Mouse (Mus musculus): ENCODE data around the gene Mif.
"Not testable (repeated sequence)": the region's sequence is repeated elsewhere in the genome, so short reads cannot be mapped to it uniquely, and the experiment has no call there.

Mif gene

DNA sequence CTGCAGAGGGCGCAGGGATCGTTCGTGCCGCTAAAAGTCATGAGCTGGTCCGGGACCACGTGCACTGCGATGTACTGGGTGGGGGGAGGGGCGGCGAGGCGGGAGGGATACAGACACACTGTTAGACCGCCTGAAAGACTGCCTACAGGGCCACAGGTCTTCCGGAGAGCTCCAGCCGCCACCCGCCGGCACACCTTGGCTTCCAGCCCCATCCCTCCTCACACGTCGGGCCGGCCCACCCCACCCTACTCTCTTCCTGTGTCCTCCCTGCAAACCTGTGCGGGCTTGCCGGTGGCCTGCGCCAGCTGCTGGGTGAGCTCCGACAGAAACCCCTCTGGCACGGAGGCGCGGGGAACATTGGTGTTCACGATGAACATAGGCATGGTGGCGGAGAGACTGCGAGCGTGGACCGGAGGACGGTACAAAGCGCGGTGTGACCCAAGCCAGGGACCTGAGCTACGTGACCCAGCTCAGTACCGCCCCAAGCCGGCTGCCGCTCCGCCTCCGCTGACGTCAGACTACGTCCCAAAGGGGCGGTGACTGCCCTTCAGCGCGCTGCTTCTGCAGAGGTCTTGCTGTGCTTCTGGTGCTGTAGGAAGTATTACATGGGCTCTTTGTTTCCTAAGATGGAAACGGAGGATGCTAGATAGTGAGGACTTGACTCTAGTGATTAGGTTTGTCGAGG lies at the start of gene Mif:
Gene Mif (minus strand): TSS at position 455 of the 685 bp plus-strand sequence.
- DNase-seq (ENCODE audit: low spot score): peak; percentile 84

DNA sequence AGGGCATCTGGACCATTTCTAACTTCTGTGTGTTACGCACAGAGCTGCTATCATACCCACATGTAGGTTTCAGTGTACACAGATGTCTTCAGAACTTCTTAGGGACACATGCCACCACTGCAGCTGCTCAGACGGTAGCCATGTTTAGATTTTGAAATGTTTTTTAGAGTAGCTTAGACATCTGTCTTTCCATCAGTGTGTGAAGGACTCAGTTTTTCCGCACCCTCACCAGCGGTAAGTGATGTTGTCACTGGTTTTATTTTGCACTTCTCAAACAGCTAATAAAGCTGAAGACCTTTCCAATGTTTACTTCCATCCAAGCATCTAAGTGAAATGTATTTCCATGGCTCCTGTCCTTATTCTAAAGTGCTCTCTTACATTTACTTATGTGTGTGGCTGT lies 46.8 kb upstream of the Mif start:
- no peak for DNase-seq (ENCODE audit: low spot score)

GRCm38 (mm10) chr10:75904391-75904790 lies 44.4 kb upstream of the Mif start:
- no peak for DNase-seq (ENCODE audit: low spot score)

GRCm38 (mm10) chr10:75898846-75899245 lies 38.8 kb upstream of the Mif start:
- peak; percentile 51 for DNase-seq (ENCODE audit: low spot score)

- no peak for DNase-seq (ENCODE audit: low spot score)
Measured at GRCm38 (mm10) chr10:75898039-75898564, 38.1 kb upstream of the Mif start.

DNA sequence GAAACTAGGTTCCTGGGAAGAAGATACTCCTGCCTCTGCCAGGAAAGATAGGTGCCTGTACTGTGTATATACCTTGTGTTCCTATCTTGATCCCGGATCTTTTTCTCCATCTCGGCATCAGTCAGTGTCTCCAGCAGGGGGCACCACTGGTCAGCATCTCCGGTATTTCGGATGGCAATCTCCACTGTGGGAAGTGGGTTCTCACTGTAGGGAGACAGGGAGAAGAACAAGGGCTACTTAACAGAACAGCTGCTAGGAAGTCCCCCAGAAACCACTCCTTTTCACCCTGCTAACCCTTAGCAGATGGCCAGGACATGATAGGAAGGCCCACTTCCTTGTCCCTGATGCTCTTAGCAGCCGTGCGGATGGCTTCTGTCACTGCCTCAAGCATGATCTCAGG lies 37.3 kb upstream of the Mif start:
- no peak for DNase-seq (ENCODE audit: low spot score)

GRCm38 (mm10) chr10:75896208-75896607 lies 36.2 kb upstream of the Mif start:
- DNase-seq (ENCODE audit: low spot score): no peak

GRCm38 (mm10) chr10:75895730-75896129 lies 35.7 kb upstream of the Mif start:
- no peak for DNase-seq (ENCODE audit: low spot score)

- DNase-seq (ENCODE audit: low spot score): no peak
Measured at GRCm38 (mm10) chr10:75894601-75895000, 34.6 kb upstream of the Mif start.

- DNase-seq (ENCODE audit: low spot score): peak; percentile 99
Measured at GRCm38 (mm10) chr10:75893089-75893750, 33.2 kb upstream of the Mif start, which contains the start of gene Derl3. Gene Derl3 (plus strand): TSS chr10:75893413.

GRCm38 (mm10) chr10:75889406-75890153 lies 29.5 kb upstream of the Mif start:
- no peak for DNase-seq (ENCODE audit: low spot score)

DNA sequence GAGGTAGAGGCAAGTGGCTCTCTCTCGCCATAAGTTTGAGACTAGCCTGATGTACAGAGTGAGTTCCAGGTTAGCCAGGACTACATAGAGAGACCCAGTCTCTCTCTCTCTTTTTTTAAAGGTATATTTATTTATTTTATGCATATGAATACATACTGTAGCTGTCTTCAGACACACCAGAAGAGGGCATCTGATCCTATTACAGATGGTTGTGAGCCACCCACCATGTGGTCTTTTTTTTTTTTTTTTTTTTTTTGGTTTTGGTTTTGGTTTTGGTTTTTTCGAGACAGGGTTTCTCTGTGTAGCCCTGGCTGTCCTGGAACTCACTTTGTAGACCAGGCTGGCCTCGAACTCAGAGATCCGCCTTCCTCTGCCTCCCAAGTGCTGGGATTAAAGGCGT lies 27.5 kb upstream of the Mif start:
- not testable (repeated sequence) for DNase-seq (ENCODE audit: low spot score)

GRCm38 (mm10) chr10:75884742-75885141 lies 24.7 kb upstream of the Mif start:
- DNase-seq (ENCODE audit: low spot score): no peak

- peak; percentile 82 for DNase-seq (ENCODE audit: low spot score)
Measured at GRCm38 (mm10) chr10:75883232-75883552, 23.2 kb upstream of the Mif start.

DNA sequence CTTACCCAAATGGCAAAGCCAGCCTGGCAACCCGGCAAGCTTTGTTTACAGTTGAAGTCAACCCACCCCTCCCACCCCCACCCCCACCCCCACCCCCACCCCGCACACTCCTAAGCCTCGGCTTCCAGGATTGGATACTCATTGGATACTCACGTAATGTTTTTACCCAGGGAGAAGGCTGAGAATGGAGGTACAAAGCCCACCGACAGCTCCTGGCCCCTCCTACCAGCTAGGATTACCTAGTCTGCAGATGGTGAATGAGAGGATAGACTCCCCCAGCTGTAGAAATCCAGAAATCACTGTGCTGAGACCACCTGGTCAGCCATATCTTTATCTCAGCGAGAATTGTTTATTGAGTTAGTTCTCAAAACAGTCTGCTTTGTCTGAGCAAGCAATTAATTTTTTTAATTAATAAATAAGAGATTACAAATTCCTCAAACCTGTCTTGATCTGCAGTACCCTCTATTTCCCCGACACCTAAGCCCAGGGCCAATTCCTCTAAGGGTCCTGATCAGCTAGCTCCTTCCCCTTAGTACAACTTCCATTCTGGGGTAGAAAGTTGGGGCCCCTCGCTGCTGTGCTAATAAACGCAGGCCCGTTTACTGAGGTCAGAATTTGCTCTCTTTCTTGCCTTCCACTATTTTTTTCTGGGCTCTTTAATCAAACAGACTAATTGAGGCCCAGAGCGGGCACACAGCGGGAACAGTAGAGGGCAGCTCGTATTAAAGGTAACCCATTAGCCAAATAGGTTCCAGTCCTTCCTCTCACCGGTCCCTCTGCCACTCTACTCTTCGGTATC lies 22.6 kb upstream of the Mif start:
- DNase-seq (ENCODE audit: low spot score): no peak

DNA sequence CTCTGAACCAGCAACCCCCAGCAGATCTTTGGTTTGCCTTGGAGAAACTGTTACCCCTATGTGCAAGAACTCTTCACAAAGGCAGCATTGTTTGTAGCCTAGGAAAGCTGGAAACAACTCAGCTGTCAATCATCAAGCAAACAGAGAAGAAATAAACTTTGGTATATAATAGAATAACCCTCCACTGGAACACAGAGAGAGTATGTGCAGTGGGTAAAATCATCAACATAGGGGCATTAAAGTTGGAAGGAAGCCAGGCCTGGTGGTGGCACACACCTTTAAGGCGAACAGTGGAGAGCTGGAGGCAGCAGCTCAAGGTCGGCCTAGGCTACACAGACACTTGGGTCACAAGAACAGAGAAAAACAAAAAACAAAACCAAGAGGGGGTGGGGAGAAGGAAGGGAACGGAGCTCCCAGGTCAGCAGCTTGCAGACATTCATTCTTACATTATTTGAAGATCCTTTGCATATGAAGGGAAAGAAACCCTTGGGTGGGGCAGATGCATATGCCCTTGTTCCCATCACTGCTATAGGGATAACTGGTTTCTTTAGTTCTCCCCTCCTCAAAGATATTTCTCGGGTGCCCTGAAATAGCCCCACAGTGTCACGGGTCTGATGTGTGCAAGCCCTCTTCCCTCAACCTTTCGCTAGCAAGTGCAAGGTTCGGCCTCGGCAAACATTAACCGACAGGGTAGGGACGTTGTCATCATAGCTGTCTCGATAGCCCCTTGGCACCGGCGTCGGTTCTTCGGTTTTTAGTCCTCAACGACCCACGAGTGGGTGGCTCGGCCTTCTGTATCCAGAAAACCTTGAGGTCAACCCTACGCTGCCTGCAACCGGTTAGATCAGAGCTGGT lies 21.8 kb upstream of the Mif start:
- no peak for DNase-seq (ENCODE audit: low spot score)

- DNase-seq (ENCODE audit: low spot score): no peak
Measured at GRCm38 (mm10) chr10:75880771-75881577, 20.9 kb upstream of the Mif start.

DNA sequence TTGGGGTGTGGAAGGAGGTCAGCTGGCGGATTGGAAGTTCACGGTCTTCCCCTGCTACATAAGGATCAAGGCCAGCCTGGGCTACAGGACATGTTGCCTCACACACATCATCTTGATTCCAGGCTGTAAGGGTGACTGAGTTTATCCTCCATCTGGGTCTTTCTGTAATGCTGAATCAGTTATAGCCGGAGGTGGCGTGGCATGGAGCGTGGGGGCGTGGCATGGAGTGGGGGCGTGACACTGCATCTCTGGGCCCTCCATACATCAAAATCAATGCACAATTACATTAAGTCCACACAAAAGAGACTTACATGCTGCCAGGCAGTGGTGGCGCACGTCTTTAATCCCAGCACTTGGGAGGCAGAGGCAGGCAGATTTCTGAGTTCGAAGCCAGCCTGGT lies 20.3 kb upstream of the Mif start:
- no peak for DNase-seq (ENCODE audit: low spot score)

DNA sequence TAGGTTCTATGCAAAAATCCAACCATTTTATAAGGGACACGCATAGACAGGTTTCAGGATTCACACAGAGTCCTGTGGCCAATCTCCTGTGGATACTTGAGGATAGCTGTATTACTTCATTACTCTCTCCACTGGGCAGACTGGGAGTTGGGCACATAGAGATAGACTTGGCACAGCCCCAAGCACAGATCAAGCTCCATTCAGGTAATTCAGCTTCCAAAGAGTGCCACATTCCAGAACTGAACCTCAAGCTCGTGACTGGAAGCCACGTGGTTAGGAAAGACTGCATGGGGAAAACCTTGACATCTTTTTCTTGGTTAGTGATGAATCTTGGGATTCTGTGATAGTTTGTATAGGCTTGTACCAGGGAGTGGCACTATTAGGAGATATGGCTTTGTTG lies 18.8 kb upstream of the Mif start:
- no peak for DNase-seq (ENCODE audit: low spot score)

- DNase-seq (ENCODE audit: low spot score): no peak
Measured at GRCm38 (mm10) chr10:75873543-75874170, 13.6 kb upstream of the Mif start.
